Comparison of ENCODE assay signal across 13 mouse cellular contexts in genomic region chr13:38235370-38235769, GRCm38 (mm10). TPM values are rescaled to one million over a fixed set of nuclear protein-coding genes. Genes with fewer than 3 reads are reported as not detected.
DNase-seq lines count a peak whose midpoint lies in the region; ATAC-seq and TF ChIP-seq lines count a peak whose summit lies in the region.
"Had no signal": no experiment of that assay in that cellular context is flagged by ENCODE, and none has a peak within 500 bp of the region (broad histone marks: within the 10 kb centered on the region; RNA-seq: fewer than 3 reads in every experiment).

No protein-coding gene starts in this region.

- TF ChIP-seq CTCF in intestine, postnatal 0 days (IDR thresholded peaks at IDR 0.05; ENCODE audit: low read depth), result peak; percentile 67

- H3K4me2 ChIP-seq in intestine, postnatal 0 days (replicated peaks; ENCODE audit: low read depth), result no peak overlapping the region
- H3K4me2 ChIP-seq in intestine, embryonic 16.5 days (ENCODE audit: low read depth, low read length), result no peak overlapping the region
- H3K4me2 ChIP-seq: heart, embryonic 12.5 days; intestine, embryonic 15.5 days; limb, embryonic 15.5 days had no signal

- ATAC-seq in intestine, postnatal 0 days, result peak; percentile 43; the same call in 1 of the 2 replicates
- ATAC-seq in intestine, embryonic 16.5 days, result no peak
- ATAC-seq: intestine, embryonic 15.5 days; midbrain, embryonic 16.5 days had no signal

- no peaks in the 10 kb centered on the region for H3K27me3 ChIP-seq in intestine, postnatal 0 days (replicated peaks; ENCODE audit: control insufficient read depth, insufficient read depth, low read length)
- no peaks in the 10 kb centered on the region for H3K27me3 ChIP-seq in intestine, embryonic 16.5 days (replicated peaks; ENCODE audit: control insufficient read depth, insufficient read depth, low read length)
- H3K27me3 ChIP-seq: heart, embryonic 12.5 days; intestine, embryonic 15.5 days; limb, embryonic 15.5 days had no signal

- no peaks in the 10 kb centered on the region for H3K36me3 ChIP-seq in intestine, postnatal 0 days (ENCODE audit: control insufficient read depth, insufficient read depth)
- H3K36me3 ChIP-seq in intestine, embryonic 16.5 days (ENCODE audit: control insufficient read depth, insufficient read depth, low read length), result no peaks in the 10 kb centered on the region
- H3K36me3 ChIP-seq: intestine, embryonic 15.5 days had no signal

- H3K4me3 ChIP-seq in intestine, postnatal 0 days (ENCODE audit: low read depth, low read length), result no peak overlapping the region
- H3K4me3 ChIP-seq in intestine, embryonic 16.5 days (ENCODE audit: low read length), result no peak overlapping the region
- H3K4me3 ChIP-seq: heart, embryonic 12.5 days; intestine, embryonic 15.5 days; limb, embryonic 15.5 days had no signal

- 70% methylated on average over 3 of the region's 3 CpGs for WGBS in intestine, postnatal 0 days
- 76% methylated on average over 3 of the region's 3 CpGs for WGBS in intestine, embryonic 16.5 days

- H3K9ac ChIP-seq in intestine, postnatal 0 days (ENCODE audit: low read depth, low read length), result no peak overlapping the region
- H3K9ac ChIP-seq in intestine, embryonic 16.5 days (ENCODE audit: low read depth, low read length), result no peak overlapping the region
- H3K9ac ChIP-seq: heart, embryonic 12.5 days; intestine, embryonic 15.5 days; limb, embryonic 15.5 days had no signal

- H3K27ac ChIP-seq in intestine, postnatal 0 days (ENCODE audit: low read depth, low read length), result no peak overlapping the region
- H3K27ac ChIP-seq in intestine, embryonic 16.5 days (ENCODE audit: low read length), result no peak overlapping the region
- H3K27ac ChIP-seq: intestine, embryonic 15.5 days; limb, embryonic 15.5 days had no signal

- H3K4me1 ChIP-seq in intestine, postnatal 0 days (replicated peaks; ENCODE audit: control insufficient read depth, insufficient read depth, low read length), result no peaks in the 10 kb centered on the region
- H3K4me1 ChIP-seq in intestine, embryonic 16.5 days (ENCODE audit: control insufficient read depth, insufficient read depth, low read length), result no peaks in the 10 kb centered on the region
- H3K4me1 ChIP-seq: heart, embryonic 12.5 days; intestine, embryonic 15.5 days; limb, embryonic 15.5 days had no signal

- H3K9me3 ChIP-seq in intestine, postnatal 0 days (ENCODE audit: control insufficient read depth), result no peaks in the 10 kb centered on the region
- H3K9me3 ChIP-seq in intestine, embryonic 16.5 days (ENCODE audit: control insufficient read depth, low read length), result no peaks in the 10 kb centered on the region
- H3K9me3 ChIP-seq: intestine, embryonic 15.5 days; limb, embryonic 15.5 days had no signal

- DNase-seq in retina, postnatal 1 day, result peak; percentile 11
- DNase-seq in retina, embryonic 14.5 days (ENCODE audit: low spot score), result no peak
- DNase-seq in WW6 (ENCODE audit: low read depth, low spot score), result peak; percentile 29
- DNase-seq in thymus, postnatal 10 days (ENCODE audit: low spot score in 2 of 2), result peak; percentile 4 to 15
- no peak for DNase-seq in right cerebral cortex, postnatal 14 days
- DNase-seq in layer of hippocampus, adult 9-10 months (ENCODE audit: low spot score), result no peak
- DNase-seq: cerebellum, adult 9-10 months had no signal

RNA-seq across cellular contexts. Expression of gene Snrnp48, which starts 30.6 kb away (rescaled TPM):
- 19.5 and 23.8 TPM in 2 replicates for polyA plus RNA-seq in intestine, postnatal 0 days (2015; fragmentation: Nextera tagmentation; extraction: Ambion mirVana)
- polyA plus RNA-seq in intestine, embryonic 16.5 days (2015; fragmentation: Nextera tagmentation; extraction: Ambion mirVana), result 27.3 and 30.9 TPM in 2 replicates

Comparison
In these comparisons a context has a peak if more than half of its experiments do, and no peak if none do; other contexts are left out.
1. DNase-seq: peak in retina, postnatal 1 day (single experiment), WW6 (single experiment) and thymus, postnatal 10 days (2 of 2); none in retina, embryonic 14.5 days (single experiment), right cerebral cortex, postnatal 14 days (single experiment) and layer of hippocampus, adult 9-10 months (single experiment).